Mouse (Mus musculus) cerebellum, adult 9-10 months (tissue): ENCODE results near the gene Prss8.
A peak's percentile ranks its signal among the peaks of the same experiment; 100 is the strongest.

Source experiments
- DNase-seq: peaks from one replicate; pipeline ENCODE4 v3.0.0; 2022

The Prss8 gene

DNA sequence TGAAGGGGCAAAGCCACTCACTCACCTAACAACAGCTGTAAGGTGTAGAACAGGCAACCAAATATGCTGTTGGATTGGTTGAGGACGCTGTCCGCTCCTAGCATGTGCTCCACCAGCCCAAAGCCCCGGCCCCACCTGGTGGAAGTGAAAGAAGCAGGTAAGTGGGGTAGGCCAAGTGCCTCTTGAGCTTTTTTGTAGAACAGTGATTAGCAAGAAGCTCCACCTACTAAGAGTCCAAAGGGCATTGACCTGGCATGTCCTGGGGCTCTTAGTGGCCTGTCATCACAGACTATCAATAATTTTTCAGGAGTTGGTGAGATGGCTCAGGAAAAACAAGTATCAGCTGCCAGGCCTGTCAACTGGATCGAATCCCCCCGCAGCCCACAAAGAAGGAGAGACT lies 35.4 kb downstream of the Prss8 start:
- peak; percentile 54 for DNase-seq

DNA sequence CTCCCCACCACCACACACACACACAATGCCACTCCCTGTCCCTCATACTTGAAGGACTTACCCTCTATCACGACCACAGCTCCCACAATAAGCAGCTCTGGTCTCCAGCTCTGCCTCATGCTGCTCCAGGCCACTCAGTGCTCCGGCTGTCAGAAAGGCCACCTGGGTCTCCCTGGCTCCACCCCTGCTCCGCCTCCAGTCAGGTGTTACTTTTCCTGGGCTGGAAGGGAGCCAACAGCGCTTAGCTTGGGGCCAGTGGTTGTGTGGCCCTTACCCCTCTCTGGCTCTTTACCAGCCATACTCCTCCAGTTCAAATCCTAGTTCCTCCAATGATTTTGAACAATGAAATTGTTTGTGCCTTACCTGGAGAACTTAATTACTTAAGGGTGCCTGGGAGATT lies 39.1 kb downstream of the Prss8 start, which contains the start of gene Prss53:
TSS of gene Prss53 (minus strand) at position 173 of the 400 bp plus-strand sequence.
- no peak for DNase-seq

DNA sequence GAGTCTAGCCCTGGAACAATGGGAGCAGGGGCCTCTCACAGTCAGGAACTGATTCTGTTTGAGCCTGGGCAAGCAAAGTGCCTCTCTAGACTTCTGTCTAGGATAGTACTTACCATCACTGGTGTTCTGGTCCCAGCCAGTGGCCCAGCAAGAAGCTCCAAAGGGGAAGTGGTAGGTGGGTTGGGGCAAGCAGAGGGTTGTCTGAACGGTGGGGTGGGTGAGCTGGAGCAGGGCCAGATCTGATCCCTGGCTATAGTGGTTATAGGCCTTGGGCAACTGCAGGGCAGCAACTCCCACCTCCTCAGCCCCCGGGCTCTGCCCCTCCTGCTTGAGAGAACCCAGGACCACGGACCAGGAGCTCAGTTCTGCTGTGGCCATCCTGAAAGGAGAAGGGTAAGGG lies 41.1 kb downstream of the Prss8 start:
- no peak for DNase-seq

DNA sequence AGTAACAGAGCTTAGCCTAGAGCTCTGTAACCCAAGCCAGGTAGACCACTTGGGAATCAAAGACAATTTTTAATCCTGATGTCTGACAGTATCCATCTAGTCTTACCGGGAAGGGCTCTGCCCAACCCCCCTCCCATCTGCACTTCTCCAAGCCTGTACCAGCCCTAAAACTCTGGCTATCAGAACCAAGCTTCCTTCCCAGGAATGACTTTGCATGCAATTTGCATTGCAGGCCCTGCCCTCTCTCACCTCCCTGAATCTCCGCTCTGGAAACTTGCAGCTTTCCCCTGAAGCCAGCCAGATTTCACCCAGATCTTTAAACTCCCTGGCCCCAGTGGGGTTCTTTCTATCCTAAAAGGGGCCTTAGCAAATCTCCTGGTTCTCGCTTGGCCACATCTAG lies 42.1 kb downstream of the Prss8 start:
- no peak for DNase-seq

DNA sequence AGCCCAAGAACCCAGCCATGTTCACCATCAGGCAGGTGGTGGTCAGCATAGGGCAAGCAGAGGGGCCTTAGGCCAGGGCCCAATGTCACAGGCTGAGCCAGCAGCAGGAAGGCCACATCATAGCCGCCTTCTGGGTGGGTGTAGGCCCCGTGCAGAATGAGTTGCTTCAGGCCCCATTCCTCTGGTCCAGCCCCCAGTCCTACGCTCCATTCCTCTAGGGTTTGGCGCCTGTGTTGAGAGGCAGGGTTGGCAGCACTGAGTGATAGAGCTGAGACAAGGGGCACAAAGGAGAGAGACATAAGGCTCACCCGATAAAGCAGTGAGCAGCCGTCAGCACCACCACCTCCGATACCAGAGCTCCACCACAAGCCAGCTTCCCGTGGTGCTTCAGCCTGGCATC lies 42.7 kb downstream of the Prss8 start:
- no peak for DNase-seq

DNA sequence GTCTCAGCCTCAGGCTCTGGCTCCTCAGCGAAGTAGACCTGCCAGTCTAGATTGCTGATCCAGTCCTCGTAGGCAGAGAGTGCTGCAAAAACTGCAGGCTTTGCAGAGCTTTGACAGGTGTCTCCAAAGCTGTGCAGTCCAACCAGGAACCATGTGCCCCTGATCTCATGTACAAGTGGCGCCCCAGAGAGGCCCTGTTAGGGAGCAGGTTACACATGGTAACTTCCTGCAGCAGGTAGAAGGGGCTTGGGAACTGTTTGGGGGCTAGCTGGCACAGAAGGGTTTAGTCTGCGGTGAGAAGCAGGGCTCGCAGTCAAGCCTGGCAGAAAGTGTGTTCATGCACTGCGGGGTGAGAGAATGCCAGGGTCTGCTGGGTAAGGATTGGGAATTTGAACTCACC lies 43.4 kb downstream of the Prss8 start:
- DNase-seq = no peak

DNA sequence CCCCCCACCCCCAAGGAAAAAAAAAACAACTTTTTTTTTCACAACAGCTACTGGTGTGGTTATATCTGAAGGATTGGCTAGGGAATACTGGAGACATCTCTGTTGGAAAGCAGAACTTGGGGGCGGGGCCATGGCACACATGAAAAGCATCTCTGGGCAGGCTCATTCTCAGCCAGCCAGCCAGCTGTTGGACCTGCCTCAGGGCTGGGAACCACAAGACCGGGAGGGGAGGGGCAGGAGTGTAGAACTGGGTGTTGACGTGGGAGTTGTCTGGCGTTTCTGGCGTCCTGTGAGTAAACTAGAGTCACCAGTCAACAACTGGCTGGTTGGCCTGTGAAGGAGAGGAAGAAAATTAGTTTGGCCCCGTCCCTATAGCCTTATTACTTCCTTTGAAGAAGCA lies 44.0 kb downstream of the Prss8 start:
- DNase-seq = no peak

DNA sequence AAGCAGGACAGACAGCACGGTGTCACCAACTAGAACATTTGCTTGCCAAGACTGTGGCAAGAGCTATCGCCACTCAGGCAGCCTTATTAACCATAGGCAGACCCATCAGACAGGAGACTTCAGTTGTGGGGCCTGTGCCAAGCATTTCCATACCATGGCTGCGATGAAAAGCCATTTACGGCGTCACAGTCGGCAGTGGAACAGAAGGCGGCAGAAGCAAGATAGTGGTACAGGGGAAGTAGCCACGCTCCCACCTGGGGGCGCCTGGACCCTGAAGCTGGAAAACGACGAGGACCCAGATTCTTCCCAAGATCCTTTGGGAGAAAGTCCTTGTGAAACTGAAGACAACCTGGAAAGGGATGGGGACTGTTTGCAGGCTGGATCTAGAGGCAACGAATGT lies 49.5 kb downstream of the Prss8 start:
- no peak for DNase-seq

DNA sequence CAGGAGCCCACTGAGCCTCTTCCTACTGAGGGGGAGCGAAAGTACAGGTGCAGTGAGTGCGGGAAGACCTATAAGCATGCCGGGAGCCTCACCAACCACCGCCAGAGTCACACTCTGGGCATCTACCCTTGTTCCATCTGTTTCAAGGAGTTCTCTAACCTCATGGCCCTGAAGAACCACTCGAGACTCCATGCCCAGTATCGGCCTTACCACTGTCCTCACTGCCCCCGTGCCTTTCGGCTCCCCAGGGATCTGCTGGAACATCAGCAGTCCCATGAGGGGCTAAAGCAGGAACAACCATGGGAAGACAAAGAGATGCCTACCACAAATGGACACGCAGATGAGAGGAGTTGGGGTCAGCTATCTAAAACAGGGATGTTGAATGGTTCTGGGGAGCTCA lies 50.6 kb downstream of the Prss8 start:
- no peak for DNase-seq

DNA sequence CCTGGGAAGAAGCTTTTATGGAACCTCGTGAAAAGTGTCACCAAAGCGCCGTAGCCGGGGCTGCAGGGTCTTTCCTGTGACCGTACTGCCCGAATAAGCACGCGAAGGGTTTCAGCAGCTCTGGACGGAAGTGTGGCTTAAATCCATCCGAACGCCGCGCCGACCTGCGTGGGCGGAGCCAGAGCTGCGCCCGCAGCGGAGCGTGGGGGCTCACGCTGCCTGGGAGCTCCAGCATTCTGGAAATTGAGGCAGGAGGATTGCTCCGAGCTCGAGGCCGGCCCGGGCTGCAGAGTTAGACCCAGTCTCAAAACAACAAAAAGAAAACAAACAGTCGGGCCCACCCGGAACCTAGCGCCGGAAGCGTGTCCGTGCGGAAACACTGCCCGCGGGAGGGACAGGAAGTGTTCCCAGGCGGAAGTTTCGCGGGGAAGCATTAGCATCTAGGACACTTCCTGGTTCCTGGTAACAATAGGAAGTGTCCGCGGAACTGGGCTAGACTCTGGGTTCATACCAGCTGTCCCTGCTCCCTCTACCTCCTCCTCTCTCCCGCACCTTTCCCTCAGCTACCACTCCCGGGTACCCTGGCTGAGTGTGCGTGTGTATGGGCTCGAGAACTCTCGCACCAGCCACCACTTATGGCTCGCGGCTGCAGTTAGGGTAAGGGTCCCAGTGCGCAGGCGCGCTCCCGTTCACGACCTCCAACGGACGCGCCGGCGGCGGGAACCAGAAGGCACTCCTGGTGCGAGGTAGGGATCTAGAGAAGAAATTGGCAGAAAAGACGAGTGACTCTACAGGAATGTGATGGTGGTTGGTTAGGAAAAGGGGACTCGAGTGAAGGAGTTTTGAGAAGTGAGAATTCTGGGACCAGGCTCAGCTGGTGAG lies 53.2 kb downstream of the Prss8 start, which contains the start of gene Zfp668:
TSS of gene Zfp668 (minus strand) at position 362 of the 882 bp plus-strand sequence.
- DNase-seq = peak; percentile 91

DNA sequence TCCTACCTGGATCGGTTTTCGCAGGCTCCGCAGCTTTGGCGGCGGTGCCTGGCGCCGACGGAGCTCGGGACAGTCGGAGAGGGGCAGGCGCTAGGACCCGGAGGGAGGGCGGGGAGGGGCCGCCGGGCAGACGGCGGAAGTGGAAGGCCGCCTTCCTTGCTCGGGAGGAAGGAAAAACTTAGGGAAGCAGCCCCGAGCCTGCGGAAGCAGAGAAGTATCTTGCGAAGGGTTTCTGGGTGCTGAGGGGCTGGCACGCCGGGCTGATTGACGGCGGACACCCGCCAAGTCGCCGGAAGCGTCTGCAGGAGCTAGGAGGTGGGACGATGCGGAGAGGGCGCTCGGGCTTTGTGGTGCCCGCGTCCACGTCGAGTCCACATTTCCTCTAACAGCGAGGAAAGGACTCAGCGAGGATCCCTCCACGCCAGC lies 53.9 kb downstream of the Prss8 start, which contains the start of gene Zfp646:
TSS of gene Zfp646 (plus strand) at position 181 of the 426 bp plus-strand sequence.
- no peak for DNase-seq
